Mouse (Mus musculus): ENCODE results near the gene Stx1b.
"Not testable (repeated sequence)": the region's sequence is repeated elsewhere in the genome, so short reads cannot be mapped to it uniquely, and the experiment has no call there.

- not testable (repeated sequence) for TF ChIP-seq CTCF (IDR thresholded peaks at IDR 0.05; ENCODE audit: low read depth, low read length); EP300 (IDR thresholded peaks at IDR 0.05; ENCODE audit: insufficient read depth, low read depth, low read length)
Observed at GRCm38 (mm10) chr7:127837878-127838277, 13.5 kb upstream of the Stx1b start.
